Mouse (Mus musculus) embryo, embryonic 10.5 days (tissue): Measurements from ENCODE around the gene Suco.

Experiments used
- DNase-seq: peaks from one replicate; pipeline ENCODE4 v3.0.0-alpha.2; 2015; ENCODE audit warnings: low spot score

Suco gene

GRCm38 (mm10) chr1:161788339-161788738, 88.1 kb downstream of the Suco start, which contains the start of gene Fasl:
Gene Fasl, minus strand, starts transcription at chr1:161788495.
- no peak for DNase-seq

DNA sequence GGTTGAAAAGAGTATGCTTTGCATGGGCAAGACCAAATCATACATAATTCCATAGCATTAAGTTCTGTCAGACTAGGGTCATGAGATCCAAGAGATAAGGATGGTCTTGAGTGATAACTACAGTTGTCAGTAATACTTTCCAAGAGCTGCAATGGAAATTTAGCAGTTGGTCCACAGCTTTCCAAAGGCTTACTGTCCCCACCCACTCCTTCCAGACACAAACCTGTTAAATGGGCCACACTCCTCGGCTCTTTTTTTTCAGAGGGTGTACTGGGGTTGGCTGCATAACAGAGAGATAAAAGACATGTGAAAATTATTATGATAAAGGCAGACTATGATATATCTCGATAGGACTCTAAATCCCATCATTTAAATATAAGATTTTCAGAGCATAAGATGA, 93.8 kb downstream of the Suco start:
- no peak for DNase-seq

GRCm38 (mm10) chr1:161781594-161781993, 94.9 kb downstream of the Suco start:
- DNase-seq: no peak

DNA sequence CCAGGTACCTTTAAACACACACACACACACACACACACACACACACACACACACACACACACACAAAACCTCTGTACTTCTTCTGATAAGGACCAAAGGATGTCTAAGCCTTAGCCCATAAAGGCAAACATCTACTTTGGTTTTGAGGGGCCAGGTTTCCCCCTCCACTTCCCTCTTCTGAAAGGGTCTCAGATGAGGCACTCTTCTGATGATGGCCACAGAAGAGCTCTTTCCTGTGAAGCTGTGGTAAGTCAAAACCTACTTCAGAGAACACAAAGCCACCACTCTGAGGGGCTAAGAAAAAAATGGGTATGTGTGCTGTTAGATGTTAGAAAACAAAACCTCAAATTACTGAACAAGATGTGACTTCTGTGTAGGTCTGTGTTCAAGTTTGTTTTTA, 97.4 kb downstream of the Suco start:
- no peak for DNase-seq

DNA sequence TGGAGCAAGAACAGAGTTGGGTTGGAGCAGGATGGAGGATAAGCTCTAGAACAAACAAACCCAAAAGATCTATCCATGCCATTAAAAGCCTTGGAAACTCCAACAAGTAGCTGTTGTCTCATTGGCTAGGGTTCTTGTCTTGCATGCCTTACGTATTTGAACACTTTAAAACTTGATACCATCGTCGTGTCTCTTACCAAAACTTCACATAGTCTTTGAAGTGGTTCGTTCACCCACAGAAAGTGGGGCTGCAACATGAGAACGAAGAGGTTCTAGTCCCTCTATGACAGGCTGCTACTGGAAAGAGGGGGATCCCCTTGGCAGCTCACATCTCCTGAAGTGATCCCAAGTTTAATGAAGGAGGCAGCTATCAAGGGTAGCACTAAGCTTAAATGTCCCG, 101.3 kb downstream of the Suco start:
- no peak for DNase-seq

DNA sequence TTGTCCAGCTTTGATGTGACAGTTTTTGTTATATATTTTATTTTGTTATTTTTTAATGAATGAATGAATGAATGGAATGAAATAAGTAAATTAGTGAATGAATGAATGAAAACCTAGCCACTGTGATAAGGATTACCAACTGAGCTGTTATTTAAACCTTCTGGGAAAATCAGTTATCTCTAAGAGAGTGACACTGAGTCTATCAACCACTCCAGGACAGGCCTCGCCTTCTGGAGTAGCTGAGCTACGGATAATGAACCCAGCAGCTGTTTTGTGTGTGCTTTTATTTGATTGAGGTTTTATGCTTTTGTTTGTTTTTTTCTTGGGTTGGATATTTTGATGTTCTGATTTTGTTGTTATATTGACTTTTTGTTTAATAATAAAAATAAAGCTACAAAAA, 105.2 kb downstream of the Suco start:
- DNase-seq: no peak

GRCm38 (mm10) chr1:161769329-161769728, 107.2 kb downstream of the Suco start:
- no peak for DNase-seq

DNA sequence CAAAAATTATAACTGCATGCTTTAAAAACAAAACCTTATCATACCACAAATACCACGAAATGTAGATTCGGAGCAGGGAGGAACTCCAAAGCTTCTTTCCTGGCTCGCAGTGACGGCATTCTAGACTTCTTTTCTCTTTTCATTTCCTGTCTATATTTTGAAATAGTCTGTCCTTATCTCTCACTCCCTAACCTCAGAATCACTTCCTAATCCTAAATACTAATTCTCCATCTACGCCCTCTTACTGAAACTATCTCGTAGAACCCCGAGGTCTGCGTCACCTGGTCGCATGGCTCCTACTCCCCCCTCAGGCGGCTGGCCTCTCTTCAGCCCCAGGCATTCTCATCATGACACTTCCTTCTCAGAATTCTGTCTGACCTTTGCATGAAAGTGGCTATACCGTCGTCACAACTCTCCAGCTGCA, 109.4 kb downstream of the Suco start:
- DNase-seq: no peak

DNA sequence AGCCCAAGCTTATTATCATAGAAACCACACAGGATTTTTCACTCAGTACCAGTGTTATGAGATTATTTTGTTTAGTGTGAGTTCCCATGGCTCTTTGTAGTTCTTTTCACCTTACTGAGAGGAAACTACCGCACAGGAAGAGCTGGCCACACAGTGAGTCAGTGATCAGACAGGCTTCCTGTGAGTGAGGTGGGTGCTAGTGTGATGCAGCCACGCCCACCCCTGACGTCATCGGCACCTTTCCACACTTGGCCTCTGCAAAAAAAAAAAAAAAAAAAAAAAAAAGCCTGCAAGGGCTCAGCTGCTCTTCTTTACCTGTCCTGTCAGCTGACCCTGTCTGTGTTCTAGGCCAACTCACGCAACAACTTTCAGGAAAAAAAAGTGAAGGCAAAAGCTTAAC, 109.8 kb downstream of the Suco start:
- peak; percentile 5 for DNase-seq
